Mouse (Mus musculus) NIH3T3 (cell line): ENCODE results near the gene Arhgef19.

ENCODE experiments used
- DNase-seq: peaks from one replicate; pipeline ENCODE4 v3.0.0-alpha.2; 2012; ENCODE audit warnings: low read depth

The Arhgef19 gene

GRCm38 (mm10) chr4:141267250-141267649 lies 28.0 kb downstream of the Arhgef19 start:
- DNase-seq: no peak

- peak; percentile 81 for DNase-seq
Observed at GRCm38 (mm10) chr4:141267837-141268236, 28.5 kb downstream of the Arhgef19 start.

GRCm38 (mm10) chr4:141268350-141268749 lies 29.1 kb downstream of the Arhgef19 start:
- no peak for DNase-seq

- DNase-seq: no peak
Observed at GRCm38 (mm10) chr4:141269080-141269479, 29.8 kb downstream of the Arhgef19 start.

DNA sequence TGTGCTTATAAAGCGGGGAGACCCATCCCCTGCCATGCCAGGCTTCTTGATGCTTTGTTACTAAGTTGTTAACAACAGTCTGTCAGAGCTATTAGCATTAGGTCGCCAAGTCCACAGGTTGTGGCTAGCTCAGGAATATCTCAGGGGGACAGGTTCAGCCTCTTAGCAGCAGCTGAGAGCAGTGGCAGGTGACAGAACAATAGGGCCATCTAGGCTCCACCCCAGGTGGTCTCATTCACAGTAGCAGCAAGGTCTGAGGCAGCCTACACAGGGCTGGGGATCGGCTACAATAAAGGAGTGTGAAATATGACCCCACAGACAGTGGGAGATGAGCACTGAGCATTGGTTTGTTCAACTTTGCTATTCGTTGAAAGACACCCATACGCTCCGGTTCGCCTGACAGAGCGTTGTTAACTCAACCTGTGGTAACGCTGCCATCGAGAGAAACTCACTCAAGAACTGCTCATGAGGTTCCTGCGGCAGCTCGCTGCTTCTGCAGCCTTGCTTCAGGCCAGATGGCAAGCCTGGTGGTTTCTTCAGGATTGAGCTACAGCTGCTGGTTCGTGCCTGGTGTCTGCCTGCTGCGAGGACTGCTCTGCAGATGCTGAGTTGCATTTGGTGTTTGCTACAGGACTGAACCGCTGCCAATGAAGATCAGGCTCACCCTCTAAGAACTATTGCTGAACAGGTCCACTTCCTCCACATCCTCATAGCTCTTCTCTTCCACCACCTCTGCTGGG lies 31.1 kb downstream of the Arhgef19 start:
- no peak for DNase-seq

- no peak for DNase-seq
Observed at GRCm38 (mm10) chr4:141271228-141271627, 31.9 kb downstream of the Arhgef19 start.

DNA sequence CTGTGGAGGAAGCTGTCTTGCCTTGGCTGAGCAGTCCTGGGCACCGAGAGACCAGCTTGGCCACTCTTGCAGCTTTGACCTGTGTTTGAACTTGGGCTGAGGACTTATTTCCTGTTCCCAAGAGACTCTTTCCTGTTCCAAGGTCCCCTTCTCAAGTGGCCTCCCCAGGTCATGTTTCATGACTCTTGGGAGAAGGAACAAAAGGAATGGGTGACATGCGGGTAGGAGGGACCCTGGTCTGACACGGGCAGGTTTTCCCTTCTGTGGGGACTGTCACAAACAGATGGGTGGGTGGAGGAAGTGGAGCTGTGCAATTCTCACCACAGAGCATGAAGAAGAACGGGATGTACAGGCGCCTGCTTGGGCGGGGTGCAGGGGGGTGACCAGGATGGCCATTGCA lies 32.4 kb downstream of the Arhgef19 start:
- no peak for DNase-seq

DNA sequence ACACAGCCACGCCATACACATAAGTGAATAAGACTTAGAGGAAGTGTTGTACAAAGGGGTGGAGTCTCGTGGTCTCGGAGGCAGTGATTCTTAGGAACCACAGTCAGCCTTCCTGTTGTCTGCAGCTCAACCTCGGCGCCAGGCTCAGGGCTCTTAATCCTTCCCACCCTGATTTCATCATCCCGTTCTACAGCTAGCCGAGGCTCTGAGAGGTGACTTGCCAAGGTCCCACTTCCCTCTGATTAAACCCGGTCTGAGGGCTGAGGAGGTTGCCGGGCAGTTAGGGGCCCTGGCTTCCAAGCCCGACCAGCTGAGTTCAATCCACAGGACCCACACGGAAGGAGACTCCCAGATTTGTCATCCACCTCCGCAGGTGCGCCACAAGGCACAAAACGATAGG lies 33.6 kb downstream of the Arhgef19 start:
- DNase-seq: peak; percentile 74

DNA sequence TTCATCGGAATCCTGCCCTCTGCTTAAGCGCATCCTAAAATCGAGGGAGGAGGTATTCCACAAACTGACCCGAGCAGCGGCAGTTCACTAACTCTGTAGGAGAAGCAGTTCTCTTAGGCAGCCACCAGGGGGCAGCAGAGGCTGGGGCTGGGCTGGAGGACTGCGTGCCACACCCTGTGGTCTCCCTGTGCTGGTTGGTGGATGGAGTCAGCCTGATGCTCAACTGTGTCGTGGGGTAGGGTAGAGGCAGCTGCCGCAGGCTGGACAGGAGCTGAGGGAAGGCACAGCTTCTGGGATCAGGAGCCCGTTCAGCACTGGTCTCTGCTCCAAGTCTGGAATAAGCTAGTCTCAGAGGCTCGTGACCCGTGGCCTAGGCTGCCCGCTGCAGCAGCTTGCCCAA lies 34.0 kb downstream of the Arhgef19 start:
- DNase-seq: peak; percentile 94

GRCm38 (mm10) chr4:141274485-141275341 lies 35.4 kb downstream of the Arhgef19 start:
- peak; percentile 78 for DNase-seq

DNA sequence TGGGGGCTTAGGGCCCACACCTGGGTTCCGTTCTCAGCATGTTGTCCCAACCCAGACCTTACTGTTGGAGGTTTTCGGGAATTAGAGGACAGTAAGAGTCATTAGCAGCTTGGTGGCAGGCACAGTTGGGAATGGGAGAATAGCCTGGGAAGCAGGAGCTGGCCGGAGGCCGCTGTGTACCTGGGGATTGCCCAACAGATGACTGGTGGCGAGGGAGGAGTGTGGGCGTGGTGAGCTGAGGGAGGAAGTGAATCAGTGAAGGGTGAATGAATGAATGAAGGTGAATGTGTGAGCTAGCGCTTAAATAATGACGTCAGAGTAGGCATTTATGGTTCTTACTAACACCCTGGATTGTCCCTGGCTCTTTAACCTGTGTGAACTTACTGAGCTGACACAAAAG lies 37.9 kb downstream of the Arhgef19 start:
- DNase-seq: no peak

- DNase-seq: peak; percentile 95
Observed at GRCm38 (mm10) chr4:141278154-141278553, 38.9 kb downstream of the Arhgef19 start.

DNA sequence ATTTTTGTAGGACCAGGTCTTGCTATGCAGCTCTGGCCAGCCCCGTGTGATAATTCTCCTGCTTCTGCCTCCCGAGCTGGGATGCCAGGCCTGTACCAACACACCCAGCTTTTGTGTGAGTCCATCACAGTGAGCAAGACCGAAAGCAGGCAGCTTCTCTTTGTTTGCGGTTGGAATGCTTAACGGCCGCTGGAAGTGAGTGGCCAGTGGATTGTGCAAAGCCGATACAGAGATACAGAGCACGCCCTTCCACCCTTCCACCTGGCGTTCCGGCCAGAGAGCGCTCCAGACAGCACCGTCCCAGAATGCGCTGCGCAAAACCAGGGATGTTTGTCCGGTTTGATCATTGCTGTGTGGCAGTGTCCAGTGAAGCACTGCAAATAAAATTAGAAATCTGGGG lies 40.0 kb downstream of the Arhgef19 start:
- peak; percentile 77 for DNase-seq

- no peak for DNase-seq
Observed at GRCm38 (mm10) chr4:141279783-141280182, 40.5 kb downstream of the Arhgef19 start.

DNA sequence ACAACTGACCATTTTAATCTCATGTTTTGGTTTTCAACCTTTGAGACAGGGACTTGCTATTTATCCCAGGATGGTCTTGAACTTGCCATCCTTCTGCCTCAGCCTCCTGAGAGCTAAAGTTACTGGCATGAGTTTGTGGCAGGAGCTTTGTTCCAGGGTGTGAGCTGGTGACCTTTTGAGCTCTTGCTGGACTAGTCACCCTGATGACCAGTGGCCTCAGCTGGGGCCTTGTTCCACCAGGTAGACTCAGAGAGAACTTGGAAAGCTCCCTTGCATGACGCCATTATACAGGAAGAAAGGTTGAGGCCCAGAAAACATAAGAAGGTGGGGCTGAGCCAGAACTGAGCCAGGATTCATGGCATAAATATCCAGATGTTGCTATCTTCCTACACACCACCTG lies 41.2 kb downstream of the Arhgef19 start:
- DNase-seq: no peak

- peak; percentile 70 for DNase-seq
Observed at GRCm38 (mm10) chr4:141281153-141281552, 41.9 kb downstream of the Arhgef19 start.

DNA sequence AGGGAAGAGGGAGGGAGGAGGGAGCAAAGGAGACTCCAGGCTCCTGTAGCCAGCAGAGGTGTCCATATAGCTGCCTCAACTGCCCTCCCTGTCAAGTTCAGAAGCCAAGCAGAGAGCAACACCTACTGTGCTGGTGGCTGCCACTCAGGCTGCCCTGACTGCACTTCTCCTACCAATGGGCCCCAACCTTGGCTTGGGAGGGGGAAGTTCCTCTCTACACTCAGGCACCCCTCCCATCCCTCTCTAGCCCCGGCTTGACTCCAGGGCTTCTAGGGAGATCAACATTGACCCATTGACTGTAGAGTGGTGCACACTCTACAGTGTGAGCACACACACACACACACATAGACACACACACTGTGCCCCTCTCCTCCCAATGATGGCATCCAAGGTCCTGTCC lies 42.3 kb downstream of the Arhgef19 start:
- no peak for DNase-seq

- DNase-seq: no peak
Observed at GRCm38 (mm10) chr4:141282087-141282486, 42.8 kb downstream of the Arhgef19 start.

DNA sequence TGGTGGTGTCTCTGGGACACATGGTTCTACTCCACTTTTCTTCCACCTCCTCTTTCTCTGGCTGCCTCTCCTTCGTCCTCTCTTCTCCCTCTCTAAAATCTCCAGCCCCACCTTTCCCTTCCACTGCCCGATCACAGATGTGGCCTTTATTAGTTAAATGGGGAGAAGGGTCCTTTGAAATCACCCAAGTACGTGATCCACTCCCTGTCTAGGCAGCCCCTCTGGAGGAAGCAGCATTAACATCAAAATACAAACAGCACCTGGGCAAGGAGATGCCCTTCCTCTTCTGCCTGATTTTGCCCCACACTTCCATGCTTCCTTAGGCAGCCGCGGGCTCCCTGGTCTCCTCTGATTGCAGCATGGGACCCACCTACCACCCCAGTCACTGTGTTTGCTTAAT lies 43.3 kb downstream of the Arhgef19 start:
- no peak for DNase-seq

DNA sequence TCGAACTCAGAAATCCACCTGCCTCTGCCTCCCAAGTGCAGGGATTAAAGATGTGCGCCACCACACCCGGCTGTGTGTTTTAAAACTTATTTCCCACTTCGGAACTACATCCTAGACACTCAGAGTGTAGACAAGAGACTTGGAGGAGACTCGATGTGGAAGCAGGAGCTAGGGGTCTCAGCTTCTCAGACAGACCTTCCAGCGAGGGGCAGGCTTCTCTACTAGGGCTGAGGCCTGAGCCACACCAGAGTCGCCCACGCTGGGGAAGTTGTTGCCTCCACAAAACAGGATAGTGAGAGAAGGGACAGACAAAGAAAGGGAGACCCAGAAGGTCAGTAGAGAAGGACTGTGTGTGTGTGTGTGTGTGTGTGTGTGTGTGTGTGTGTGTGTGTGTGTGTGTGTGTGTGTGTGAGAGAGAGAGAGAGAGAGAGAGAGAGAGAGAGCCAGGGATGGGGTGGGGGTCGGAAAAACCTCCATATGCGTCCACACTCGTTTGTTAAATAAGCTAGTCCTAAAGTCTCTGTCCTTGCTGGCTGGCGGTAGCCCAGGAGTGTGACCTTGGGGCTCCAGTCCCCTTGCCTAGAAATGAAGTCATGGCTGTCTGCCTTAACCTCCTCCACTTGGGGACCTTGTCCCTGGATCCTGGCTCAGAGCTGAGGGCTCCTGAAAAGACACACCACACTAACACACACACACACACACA lies 44.0 kb downstream of the Arhgef19 start:
- DNase-seq: no peak

DNA sequence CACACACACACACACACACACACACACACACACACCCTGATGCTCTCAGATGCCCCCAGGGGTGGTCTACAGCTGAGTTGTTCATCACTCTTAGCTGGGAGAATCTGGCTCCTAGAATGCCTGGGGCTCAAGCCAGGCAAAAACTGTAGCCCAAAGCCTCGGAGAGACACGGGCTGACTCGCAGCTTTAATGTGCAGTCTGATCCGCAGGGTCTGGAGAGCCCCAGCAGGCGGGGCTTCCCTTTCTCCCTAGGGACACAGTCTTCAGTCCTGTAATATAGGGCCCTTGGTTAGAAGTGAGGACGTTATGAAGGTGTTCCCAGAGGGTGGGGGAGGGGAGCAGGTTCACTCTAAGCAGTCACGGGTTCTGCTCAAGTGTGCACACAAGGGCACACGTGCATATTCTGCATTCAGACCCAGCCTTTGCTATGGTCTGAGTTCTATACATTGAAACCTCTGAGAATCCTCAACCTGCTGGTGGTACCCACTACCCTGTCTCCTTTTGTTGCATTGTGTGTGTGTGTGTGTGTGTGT lies 44.6 kb downstream of the Arhgef19 start:
- DNase-seq: peak; percentile 80

GRCm38 (mm10) chr4:141284486-141284885 lies 45.2 kb downstream of the Arhgef19 start:
- DNase-seq: no peak
